ENCODE assay signal across 8 mouse cellular contexts in genomic region chr7:128523962-128524581, GRCm38 (mm10). TPM values are rescaled to one million over a fixed set of nuclear protein-coding genes. Genes with fewer than 3 reads are reported as not detected.
A peak's percentile ranks its signal among the peaks of the same experiment; 100 is the strongest.
DNase-seq lines count a peak whose midpoint lies in the region; ATAC-seq lines count a peak whose summit lies in the region.

No protein-coding gene starts in this region.

- no peaks in the 10 kb centered on the region for H3K4me1 ChIP-seq in forebrain, embryonic 14.5 days (ENCODE audit: control insufficient read depth, insufficient read depth, low read length)

- H3K27ac ChIP-seq in forebrain, embryonic 14.5 days (ENCODE audit: low read depth, low read length) = peak overlapping the region; percentile 21; the same call in 1 of the 2 replicates

- 2% methylated on average over 43 of the region's 51 CpGs for WGBS in forebrain, embryonic 14.5 days

- peaks cover 13% of the 10 kb centered on the region for H3K27me3 ChIP-seq in forebrain, embryonic 14.5 days (replicated peaks; ENCODE audit: control insufficient read depth, insufficient read depth, low read length)

- H3K9me3 ChIP-seq in forebrain, embryonic 14.5 days (replicated peaks; ENCODE audit: control insufficient read depth, low read length) = no peaks in the 10 kb centered on the region

- peak overlapping the region; percentile 33 for H3K4me3 ChIP-seq in forebrain, embryonic 14.5 days (ENCODE audit: low read depth, low read length)

- peak; percentile 86 for DNase-seq in Muller cell, postnatal 12 days (ENCODE audit: inconsistent ontology term)
- DNase-seq in c-Kit-positive CD71-positive TER-119-positive erythroid progenitor cells, embryonic 14.5 days (ENCODE audit: low spot score) = peak; percentile 54
- DNase-seq in forebrain, embryonic 14.5 days (ENCODE audit: low spot score) = peak; percentile 30
- peak; percentile 55 to 64 for DNase-seq in layer of hippocampus, postnatal 10 days (ENCODE audit: low spot score in 2 of 2)
- peak; percentile 70 for DNase-seq in spleen, adult 12 weeks (ENCODE audit: low spot score)
- DNase-seq in frontal cortex, postnatal 36 days (ENCODE audit: low spot score in 2 of 2) = no peak

- peak overlapping the region; percentile 56 for H3K9ac ChIP-seq in forebrain, embryonic 14.5 days (ENCODE audit: low read length)

- peak overlapping the region; percentile 67 for H3K4me2 ChIP-seq in forebrain, embryonic 14.5 days (ENCODE audit: low read length)

- no peaks in the 10 kb centered on the region for H3K36me3 ChIP-seq in forebrain, embryonic 14.5 days (ENCODE audit: control insufficient read depth, insufficient read depth, low read length)

- ATAC-seq in forebrain, embryonic 14.5 days = peak; percentile 61
- peak; percentile 44 to 70; a peak in 3 of 4 replicates for ATAC-seq in hematopoietic stem cell, adult 5-6 weeks (replicated peaks in 1 of 2; ENCODE audit: insufficient read depth in 1 of 2, low FRiP score in 2 of 2, low TSS enrichment in 1 of 2, low read depth in 1 of 2, poor library complexity in 2 of 2, severe bottlenecking in 2 of 2)
- peak; percentile 53 for ATAC-seq in megakaryocyte-erythroid progenitor cell, adult 5-6 weeks (replicated peaks; ENCODE audit: low FRiP score, low TSS enrichment, poor library complexity, severe bottlenecking)

RNA-seq across cellular contexts. Expression of gene Bag3, which starts 0.7 kb away (rescaled TPM):
- polyA plus RNA-seq in forebrain, embryonic 14.5 days (2014; fragmentation: Nextera tagmentation; extraction: Ambion mirVana) = 1.4 and 1.7 TPM in 2 replicates
- 6.2 and 6.9 TPM in 2 replicates for total RNA-seq in hematopoietic stem cell, adult 5-6 weeks (2017)
- 1 to 10 TPM; 7.1 to 7.8 TPM for total RNA-seq in layer of hippocampus, postnatal 10 days (2021)
- total RNA-seq in megakaryocyte-erythroid progenitor cell, adult 5-6 weeks (2014; fragmentation: Nextera tagmentation) = 11.0 and 12.7 TPM in 2 replicates
- total RNA-seq in megakaryocyte-erythroid progenitor cell, adult 5-6 weeks (2017) = 6.5 and 14.2 TPM in 2 replicates

Comparison
In these comparisons a context has a peak if more than half of its experiments do, and no peak if none do; other contexts are left out.
1. DNase-seq: peak in Muller cell, postnatal 12 days (single experiment), c-Kit-positive CD71-positive TER-119-positive erythroid progenitor cells, embryonic 14.5 days (single experiment), forebrain, embryonic 14.5 days (single experiment), layer of hippocampus, postnatal 10 days (2 of 2) and spleen, adult 12 weeks (single experiment); none in frontal cortex, postnatal 36 days (0 of 2).
2. Peak in every context shown above with its lines, with median percentiles within 50 percentile points of each other: ATAC-seq.